Comparison of ENCODE assay signal across 8 mouse cellular contexts in the genomic region with DNA sequence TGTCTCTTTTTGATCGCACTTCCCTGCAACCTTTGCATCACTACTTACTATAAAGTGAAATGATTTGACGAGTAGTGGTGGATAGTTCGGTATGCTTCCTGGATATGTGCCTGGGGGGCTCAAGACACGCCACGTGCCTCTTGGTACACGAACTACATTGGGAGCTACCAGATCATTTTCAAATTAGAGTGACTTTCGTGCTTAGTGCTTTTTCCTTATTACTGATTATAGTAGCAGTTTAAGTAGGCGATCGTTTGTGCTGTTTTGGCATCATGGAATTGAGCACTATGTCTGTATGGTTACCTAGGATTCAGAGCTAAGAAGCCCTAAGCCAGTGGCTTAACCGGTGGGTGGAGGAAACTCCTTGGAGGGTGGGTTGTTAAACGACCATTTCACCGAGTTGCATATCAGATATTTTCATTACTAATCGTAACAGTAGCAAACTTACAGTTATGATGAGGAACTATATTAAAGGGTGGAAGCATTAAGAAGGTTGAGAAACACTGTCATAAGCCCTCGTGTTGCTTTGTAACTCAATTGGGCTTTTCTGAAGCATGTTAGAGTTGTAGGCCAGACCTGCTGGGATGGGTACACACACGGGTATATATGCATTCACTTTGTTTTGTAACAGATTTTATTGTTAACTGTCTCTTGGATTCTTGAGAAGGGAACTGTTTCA. TPM values are rescaled to one million over a fixed set of nuclear protein-coding genes. Genes with fewer than 3 reads are reported as not detected.
DNase-seq lines count a peak whose midpoint lies in the region; ATAC-seq and TF ChIP-seq lines count a peak whose summit lies in the region.

No protein-coding gene starts in this region.

- H3K27me3 ChIP-seq in kidney, postnatal 0 days (ENCODE audit: insufficient read depth, low read length), result no peaks in the 10 kb centered on the region
- H3K27me3 ChIP-seq in hindbrain, postnatal 0 days (ENCODE audit: insufficient read depth, low read length), result no peaks in the 10 kb centered on the region
- no peaks in the 10 kb centered on the region for H3K27me3 ChIP-seq in neural tube, embryonic 12.5 days (replicated peaks)

- ATAC-seq in kidney, postnatal 0 days (replicated peaks; ENCODE audit: low FRiP score, low read depth), result no peak
- ATAC-seq in common myeloid progenitor, adult 5-6 weeks (replicated peaks; ENCODE audit: low read depth, poor library complexity, severe bottlenecking), result peak; percentile 7; the same call in 1 of the 2 replicates
- 0 out of 2 replicates have a peak, but pooled peaks have one; percentile 2 for ATAC-seq in hindbrain, postnatal 0 days
- no peak for ATAC-seq in neural tube, embryonic 12.5 days (ENCODE audit: low FRiP score, low read depth)
- ATAC-seq in megakaryocyte progenitor cell, adult 5-6 weeks (replicated peaks; ENCODE audit: poor library complexity), result no peak; the same call in 1 of the 2 replicates

- H3K9me3 ChIP-seq in kidney, postnatal 0 days (replicated peaks; ENCODE audit: low read length), result no peaks in the 10 kb centered on the region
- H3K9me3 ChIP-seq in hindbrain, postnatal 0 days (ENCODE audit: low read length), result no peaks in the 10 kb centered on the region
- no peaks in the 10 kb centered on the region for H3K9me3 ChIP-seq in neural tube, embryonic 12.5 days

- peak overlapping the region; percentile 91 for H3K9ac ChIP-seq in kidney, postnatal 0 days (ENCODE audit: low read depth, low read length)
- H3K9ac ChIP-seq in hindbrain, postnatal 0 days (replicated peaks; ENCODE audit: low read length), result peak overlapping the region; percentile 76
- peak overlapping the region; percentile 83 for H3K9ac ChIP-seq in neural tube, embryonic 12.5 days

- WGBS in kidney, postnatal 0 days, result 3% methylated on average over 15 of the region's 15 CpGs
- 5% methylated on average over 15 of the region's 15 CpGs for WGBS in hindbrain, postnatal 0 days
- WGBS in neural tube, embryonic 12.5 days, result 8% methylated on average over 15 of the region's 15 CpGs

- H3K4me1 ChIP-seq in kidney, postnatal 0 days (replicated peaks; ENCODE audit: insufficient read depth, low read length), result 0 out of 2 replicates have a peak, but pooled peaks cover 4% of the 10 kb centered on the region
- peaks cover 8% of the 10 kb centered on the region for H3K4me1 ChIP-seq in hindbrain, postnatal 0 days (ENCODE audit: insufficient read depth, low read length)
- H3K4me1 ChIP-seq in neural tube, embryonic 12.5 days, result peaks cover 6% of the 10 kb centered on the region; the same call in 1 of the 2 replicates

- no peak for TF ChIP-seq CTCF in kidney, postnatal 0 days (IDR thresholded peaks at IDR 0.05; ENCODE audit: low read depth)
- TF ChIP-seq CTCF in hindbrain, postnatal 0 days (IDR thresholded peaks at IDR 0.05; ENCODE audit: low read depth), result no peak

- no peak for DNase-seq in kidney, postnatal 0 days (ENCODE audit: low spot score)
- no peak for DNase-seq in kidney, adult 9 months
- no peak for DNase-seq in hindbrain, postnatal 0 days (ENCODE audit: low spot score)
- DNase-seq in ovary, postnatal 14 days (ENCODE audit: low spot score), result no peak
- no peak for DNase-seq in lung, postnatal 25 days (ENCODE audit: low spot score)

- peak overlapping the region; percentile 60 for H3K4me2 ChIP-seq in kidney, postnatal 0 days (ENCODE audit: low read length)
- H3K4me2 ChIP-seq in hindbrain, postnatal 0 days (ENCODE audit: low read depth, low read length), result peak overlapping the region; percentile 92
- H3K4me2 ChIP-seq in neural tube, embryonic 12.5 days (replicated peaks), result peak overlapping the region; percentile 69

- peak overlapping the region; percentile 86 for H3K27ac ChIP-seq in kidney, postnatal 0 days
- peak overlapping the region; percentile 76; the same call in 1 of the 2 replicates for H3K27ac ChIP-seq in hindbrain, postnatal 0 days
- no peak overlapping the region for H3K27ac ChIP-seq in neural tube, embryonic 12.5 days

- H3K36me3 ChIP-seq in kidney, postnatal 0 days (ENCODE audit: insufficient read depth, low read length), result peaks cover 17% of the 10 kb centered on the region
- peaks cover 12% of the 10 kb centered on the region for H3K36me3 ChIP-seq in hindbrain, postnatal 0 days (ENCODE audit: insufficient read depth, low read length)
- H3K36me3 ChIP-seq in neural tube, embryonic 12.5 days, result peaks cover 30% of the 10 kb centered on the region

- peak overlapping the region; percentile 95 for H3K4me3 ChIP-seq in kidney, postnatal 0 days (replicated peaks; ENCODE audit: low read depth, low read length)
- peak overlapping the region; percentile 88 for H3K4me3 ChIP-seq in hindbrain, postnatal 0 days (ENCODE audit: low read length)
- peak overlapping the region; percentile 79 for H3K4me3 ChIP-seq in neural tube, embryonic 12.5 days

RNA-seq across cellular contexts. Expression of gene Ppid, which starts 0.8 kb away (rescaled TPM):
- polyA plus RNA-seq in kidney, postnatal 0 days (2015; fragmentation: Nextera tagmentation; extraction: Ambion mirVana), result 85.6 and 93.8 TPM in 2 replicates
- 299 and 348 TPM in 2 replicates for total RNA-seq in common myeloid progenitor, adult 5-6 weeks (2017)
- total RNA-seq in hindbrain, postnatal 0 days (2014; rRNA removed), result 37.6 and 44.0 TPM in 2 replicates
- 115 and 117 TPM in 2 replicates for polyA plus RNA-seq in hindbrain, postnatal 0 days (2015; fragmentation: Nextera tagmentation; extraction: Ambion mirVana)
- 162 and 164 TPM in 2 replicates for polyA plus RNA-seq in neural tube, embryonic 12.5 days (2016; fragmentation: Nextera tagmentation; extraction: Ambion mirVana)
- 216 and 234 TPM in 2 replicates for total RNA-seq in megakaryocyte progenitor cell, adult 5-6 weeks (2015)
- 271 and 360 TPM in 2 replicates for total RNA-seq in megakaryocyte progenitor cell, adult 5-6 weeks (2017)

RNA-seq across cellular contexts. Expression of gene Fnip2, which starts 24.3 kb away (rescaled TPM):
- 4.3 and 4.4 TPM in 2 replicates for polyA plus RNA-seq in kidney, postnatal 0 days (2015; fragmentation: Nextera tagmentation; extraction: Ambion mirVana)
- total RNA-seq in common myeloid progenitor, adult 5-6 weeks (2017), result 10.5 and 21.0 TPM in 2 replicates
- 21.3 and 22.4 TPM in 2 replicates for total RNA-seq in hindbrain, postnatal 0 days (2014; rRNA removed)
- polyA plus RNA-seq in hindbrain, postnatal 0 days (2015; fragmentation: Nextera tagmentation; extraction: Ambion mirVana), result 3.5 and 4.6 TPM in 2 replicates
- 8.7 and 9.6 TPM in 2 replicates for polyA plus RNA-seq in neural tube, embryonic 12.5 days (2016; fragmentation: Nextera tagmentation; extraction: Ambion mirVana)
- 8.0 and 11.2 TPM in 2 replicates for total RNA-seq in megakaryocyte progenitor cell, adult 5-6 weeks (2015)
- total RNA-seq in megakaryocyte progenitor cell, adult 5-6 weeks (2017), result 7.1 and 7.8 TPM in 2 replicates

RNA-seq across cellular contexts. Expression of gene 4930579G24Rik, which starts 36.9 kb away (rescaled TPM):
- 13.2 and 18.6 TPM in 2 replicates for polyA plus RNA-seq in kidney, postnatal 0 days (2015; fragmentation: Nextera tagmentation; extraction: Ambion mirVana)
- 14.1 and 17.7 TPM in 2 replicates for total RNA-seq in common myeloid progenitor, adult 5-6 weeks (2017)
- total RNA-seq in hindbrain, postnatal 0 days (2014; rRNA removed), result 3.9 and 6.8 TPM in 2 replicates
- polyA plus RNA-seq in hindbrain, postnatal 0 days (2015; fragmentation: Nextera tagmentation; extraction: Ambion mirVana), result 6.5 and 7.0 TPM in 2 replicates
- 17.4 and 18.7 TPM in 2 replicates for polyA plus RNA-seq in neural tube, embryonic 12.5 days (2016; fragmentation: Nextera tagmentation; extraction: Ambion mirVana)
- total RNA-seq in megakaryocyte progenitor cell, adult 5-6 weeks (2015), result 38.3 and 42.3 TPM in 2 replicates
- 14.4 and 15.7 TPM in 2 replicates for total RNA-seq in megakaryocyte progenitor cell, adult 5-6 weeks (2017)

RNA-seq across cellular contexts. Expression of gene Etfdh, which starts 37.4 kb away (rescaled TPM):
- 97.0 and 103 TPM in 2 replicates for polyA plus RNA-seq in kidney, postnatal 0 days (2015; fragmentation: Nextera tagmentation; extraction: Ambion mirVana)
- 71.0 and 75.7 TPM in 2 replicates for total RNA-seq in common myeloid progenitor, adult 5-6 weeks (2017)
- 24.0 and 24.6 TPM in 2 replicates for total RNA-seq in hindbrain, postnatal 0 days (2014; rRNA removed)
- 45.2 and 46.3 TPM in 2 replicates for polyA plus RNA-seq in hindbrain, postnatal 0 days (2015; fragmentation: Nextera tagmentation; extraction: Ambion mirVana)
- polyA plus RNA-seq in neural tube, embryonic 12.5 days (2016; fragmentation: Nextera tagmentation; extraction: Ambion mirVana), result 47.9 and 54.2 TPM in 2 replicates
- total RNA-seq in megakaryocyte progenitor cell, adult 5-6 weeks (2015), result 40.3 and 42.5 TPM in 2 replicates
- total RNA-seq in megakaryocyte progenitor cell, adult 5-6 weeks (2017), result 60.0 and 73.8 TPM in 2 replicates

Comparison
In these comparisons a context has a peak if more than half of its experiments do, and no peak if none do; other contexts are left out.
1. ATAC-seq: peak in common myeloid progenitor, adult 5-6 weeks (single experiment) and hindbrain, postnatal 0 days (single experiment); none in kidney, postnatal 0 days (single experiment), neural tube, embryonic 12.5 days (single experiment) and megakaryocyte progenitor cell, adult 5-6 weeks (single experiment).
2. Peak in every context shown above with its lines, with median percentiles within 50 percentile points of each other: H3K4me2 ChIP-seq, H3K4me3 ChIP-seq and H3K9ac ChIP-seq.